Mouse (Mus musculus): ENCODE data around the gene Medag. TPM values are rescaled to one million over a fixed set of nuclear protein-coding genes. Genes with fewer than 3 reads are reported as not detected.

Medag gene
- polyA plus RNA-seq (2014; fragmentation: Nextera tagmentation; extraction: Ambion mirVana) = 0.16 and 0.28 TPM in 2 replicates

DNA sequence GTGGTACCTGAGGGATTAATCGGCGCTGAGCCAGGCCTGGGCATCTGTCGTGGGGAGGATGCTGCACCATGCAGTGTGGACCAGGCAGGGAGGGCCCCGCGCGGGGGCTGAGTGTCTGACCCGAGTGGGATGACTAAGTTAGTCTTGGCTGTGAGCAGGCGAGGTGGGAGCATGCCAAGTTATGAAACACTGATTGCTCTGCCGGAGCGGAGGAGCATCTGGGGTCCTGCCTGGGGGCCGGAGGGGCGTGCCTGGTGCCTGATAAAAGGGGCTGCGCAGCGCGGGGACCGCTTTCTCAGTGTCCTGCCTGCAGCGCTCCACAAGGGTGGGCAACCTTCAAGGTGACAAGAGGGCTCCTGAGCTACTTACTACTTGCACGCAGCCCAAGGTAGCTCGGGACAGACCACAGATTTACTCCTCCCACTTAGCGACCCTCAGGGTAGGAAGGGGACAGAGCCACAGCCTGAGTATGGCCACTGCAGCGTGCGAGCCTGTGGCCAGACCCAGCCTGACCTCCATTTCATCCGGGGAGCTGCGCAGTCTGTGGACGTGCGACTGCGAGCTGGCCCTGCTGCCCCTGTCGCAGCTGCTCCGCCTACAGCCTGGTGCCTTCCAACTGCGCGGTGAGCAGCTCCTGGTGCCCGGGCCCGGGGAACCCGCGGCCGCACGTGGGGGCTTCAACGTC, at the start of gene Medag:
Medag (plus strand) TSS at position 241 of the 685 bp plus-strand sequence.
- H3K36me3 ChIP-seq (ENCODE audit: control insufficient read depth, insufficient read depth, low read length) = no peaks in the 10 kb centered on the region
- 4% methylated on average over 38 of the region's 38 CpGs for WGBS
- no peak within 1 kb of the TSS for H3K27ac ChIP-seq (ENCODE audit: low read depth, low read length)
- ATAC-seq (ENCODE audit: insufficient read depth, low FRiP score, low TSS enrichment) (peak; percentile 69), DNase-seq (ENCODE audit: low spot score) (peak; percentile 53)
- H3K9me3 ChIP-seq (ENCODE audit: control insufficient read depth, low read length) = no peaks in the 10 kb centered on the region
- peaks cover 9% of the 10 kb centered on the region; the same call in 1 of the 2 replicates for H3K4me1 ChIP-seq (ENCODE audit: control insufficient read depth, insufficient read depth, low read length)
- peak within 1 kb of the TSS; percentile 61 for H3K4me2 ChIP-seq (ENCODE audit: low read depth)
- peak within 1 kb of the TSS; percentile 26 for H3K4me3 ChIP-seq (ENCODE audit: low read depth, low read length)
- H3K27me3 ChIP-seq (ENCODE audit: control insufficient read depth, insufficient read depth, low read length) = peaks cover 3% of the 10 kb centered on the region; the same call in 1 of the 2 replicates
- peak within 1 kb of the TSS; percentile 39 for H3K9ac ChIP-seq (ENCODE audit: low read length)

- Histone ChIP-seq H3K4me2 (ENCODE audit: low read depth) (no peak overlapping the region), H3K4me3 (ENCODE audit: low read depth, low read length) (no peak overlapping the region), H3K36me3 (ENCODE audit: control insufficient read depth, insufficient read depth, low read length) (no peaks in the 10 kb centered on the region), H3K4me1 (ENCODE audit: control insufficient read depth, insufficient read depth, low read length) (no peaks in the 10 kb centered on the region), H3K9me3 (ENCODE audit: control insufficient read depth, low read length) (no peaks in the 10 kb centered on the region), H3K9ac (ENCODE audit: low read length) (no peak overlapping the region), H3K27ac (ENCODE audit: low read depth, low read length) (no peak overlapping the region), H3K27me3 (ENCODE audit: control insufficient read depth, insufficient read depth, low read length) (no peaks in the 10 kb centered on the region)
- ATAC-seq (ENCODE audit: insufficient read depth, low FRiP score, low TSS enrichment) = no peak
- no peak for DNase-seq (ENCODE audit: low spot score)
- WGBS = 88% methylated on average over 3 of the region's 3 CpGs
These were observed 48.9 kb upstream of the Medag start for GRCm38 (mm10) chr5:149362626-149363025.

- Histone ChIP-seq H3K36me3 (ENCODE audit: control insufficient read depth, insufficient read depth, low read length) (no peaks in the 10 kb centered on the region), H3K9me3 (ENCODE audit: control insufficient read depth, low read length) (no peaks in the 10 kb centered on the region), H3K4me1 (ENCODE audit: control insufficient read depth, insufficient read depth, low read length) (0 out of 2 replicates have a peak, but pooled peaks cover under 1% of the 10 kb centered on the region), H3K27ac (ENCODE audit: low read depth, low read length) (no peak overlapping the region), H3K9ac (ENCODE audit: low read length) (no peak overlapping the region), H3K4me2 (ENCODE audit: low read depth) (no peak overlapping the region), H3K27me3 (ENCODE audit: control insufficient read depth, insufficient read depth, low read length) (no peaks in the 10 kb centered on the region), H3K4me3 (ENCODE audit: low read depth, low read length) (no peak overlapping the region)
- ATAC-seq (ENCODE audit: insufficient read depth, low FRiP score, low TSS enrichment) (no peak), DNase-seq (ENCODE audit: low spot score) (no peak)
- WGBS = 67% methylated on average over 16 of the region's 16 CpGs
These were observed 47.4 kb upstream of the Medag start for GRCm38 (mm10) chr5:149363903-149364755.

GRCm38 (mm10) chr5:149367011-149367410, 44.5 kb upstream of the Medag start:
- H3K9me3 ChIP-seq (ENCODE audit: control insufficient read depth, low read length) = no peaks in the 10 kb centered on the region
- no peaks in the 10 kb centered on the region for H3K27me3 ChIP-seq (ENCODE audit: control insufficient read depth, insufficient read depth, low read length)
- 84% methylated on average over 2 of the region's 2 CpGs for WGBS
- no peak overlapping the region for H3K4me2 ChIP-seq (ENCODE audit: low read depth)
- no peak overlapping the region for H3K27ac ChIP-seq (ENCODE audit: low read depth, low read length)
- no peak for DNase-seq (ENCODE audit: low spot score)
- no peak overlapping the region for H3K4me3 ChIP-seq (ENCODE audit: low read depth, low read length)
- no peak overlapping the region for H3K9ac ChIP-seq (ENCODE audit: low read length)
- H3K4me1 ChIP-seq (ENCODE audit: control insufficient read depth, insufficient read depth, low read length) = 0 out of 2 replicates have a peak, but pooled peaks cover 4% of the 10 kb centered on the region
- no peak for ATAC-seq (ENCODE audit: insufficient read depth, low FRiP score, low TSS enrichment)
- no peaks in the 10 kb centered on the region for H3K36me3 ChIP-seq (ENCODE audit: control insufficient read depth, insufficient read depth, low read length)

- WGBS = 70% methylated on average over 7 of the region's 7 CpGs
- no peaks in the 10 kb centered on the region for H3K9me3 ChIP-seq (ENCODE audit: control insufficient read depth, low read length)
- no peaks in the 10 kb centered on the region for H3K27me3 ChIP-seq (ENCODE audit: control insufficient read depth, insufficient read depth, low read length)
- no peak overlapping the region for H3K9ac ChIP-seq (ENCODE audit: low read length)
- no peak overlapping the region for H3K4me3 ChIP-seq (ENCODE audit: low read depth, low read length)
- H3K36me3 ChIP-seq (ENCODE audit: control insufficient read depth, insufficient read depth, low read length) = no peaks in the 10 kb centered on the region
- no peak overlapping the region for H3K27ac ChIP-seq (ENCODE audit: low read depth, low read length)
- 0 out of 2 replicates have a peak, but pooled peaks cover 4% of the 10 kb centered on the region for H3K4me1 ChIP-seq (ENCODE audit: control insufficient read depth, insufficient read depth, low read length)
- H3K4me2 ChIP-seq (ENCODE audit: low read depth) = no peak overlapping the region
- ATAC-seq (ENCODE audit: insufficient read depth, low FRiP score, low TSS enrichment) (no peak), DNase-seq (ENCODE audit: low spot score) (no peak)
These were observed 43.7 kb upstream of the Medag start for GRCm38 (mm10) chr5:149367544-149368466.

DNA sequence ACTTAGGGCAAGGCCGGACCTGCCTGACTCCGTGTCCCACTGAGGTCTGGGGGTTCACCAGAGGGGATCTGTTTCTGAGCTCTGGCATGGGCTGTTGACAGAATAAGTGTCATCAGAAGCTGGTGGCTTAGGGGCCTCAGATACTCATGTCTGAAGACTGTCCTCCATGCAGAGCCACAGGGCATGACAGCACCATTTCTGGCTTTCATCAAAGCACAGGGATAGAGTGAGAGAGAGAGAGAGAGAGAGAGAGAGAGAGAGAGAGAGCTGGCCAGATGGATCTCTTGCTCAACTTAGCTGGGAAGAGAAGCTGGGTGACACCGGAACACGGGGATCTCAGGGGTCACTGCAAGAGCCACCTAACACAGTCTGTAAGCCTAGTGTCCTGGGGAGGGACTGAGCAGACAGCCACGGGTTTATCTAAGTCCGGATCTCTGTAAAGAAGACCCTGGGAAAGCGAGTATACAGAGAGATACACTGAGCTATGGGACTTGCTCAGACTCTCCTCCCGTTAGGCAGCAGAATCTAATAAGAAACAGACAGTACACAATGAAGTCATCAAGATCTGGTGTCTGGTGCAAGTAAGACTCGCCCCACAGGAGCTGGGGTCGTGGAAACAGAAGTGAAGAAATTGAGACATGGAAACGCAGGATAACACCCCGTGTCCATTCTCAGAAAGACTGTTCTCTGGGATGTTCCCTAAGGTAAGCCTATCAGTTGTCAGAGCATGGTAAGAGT, 42.8 kb upstream of the Medag start:
- no peak overlapping the region for H3K4me3 ChIP-seq (ENCODE audit: low read depth, low read length)
- H3K9ac ChIP-seq (ENCODE audit: low read length) = no peak overlapping the region
- no peaks in the 10 kb centered on the region for H3K36me3 ChIP-seq (ENCODE audit: control insufficient read depth, insufficient read depth, low read length)
- ATAC-seq (ENCODE audit: insufficient read depth, low FRiP score, low TSS enrichment) (no peak), DNase-seq (ENCODE audit: low spot score) (no peak)
- no peak overlapping the region for H3K4me2 ChIP-seq (ENCODE audit: low read depth)
- H3K27ac ChIP-seq (ENCODE audit: low read depth, low read length) = no peak overlapping the region
- 72% methylated on average over 12 of the region's 12 CpGs for WGBS
- no peaks in the 10 kb centered on the region for H3K27me3 ChIP-seq (ENCODE audit: control insufficient read depth, insufficient read depth, low read length)
- H3K4me1 ChIP-seq (ENCODE audit: control insufficient read depth, insufficient read depth, low read length) = peaks cover 7% of the 10 kb centered on the region; the same call in 1 of the 2 replicates
- no peaks in the 10 kb centered on the region for H3K9me3 ChIP-seq (ENCODE audit: control insufficient read depth, low read length)

DNA sequence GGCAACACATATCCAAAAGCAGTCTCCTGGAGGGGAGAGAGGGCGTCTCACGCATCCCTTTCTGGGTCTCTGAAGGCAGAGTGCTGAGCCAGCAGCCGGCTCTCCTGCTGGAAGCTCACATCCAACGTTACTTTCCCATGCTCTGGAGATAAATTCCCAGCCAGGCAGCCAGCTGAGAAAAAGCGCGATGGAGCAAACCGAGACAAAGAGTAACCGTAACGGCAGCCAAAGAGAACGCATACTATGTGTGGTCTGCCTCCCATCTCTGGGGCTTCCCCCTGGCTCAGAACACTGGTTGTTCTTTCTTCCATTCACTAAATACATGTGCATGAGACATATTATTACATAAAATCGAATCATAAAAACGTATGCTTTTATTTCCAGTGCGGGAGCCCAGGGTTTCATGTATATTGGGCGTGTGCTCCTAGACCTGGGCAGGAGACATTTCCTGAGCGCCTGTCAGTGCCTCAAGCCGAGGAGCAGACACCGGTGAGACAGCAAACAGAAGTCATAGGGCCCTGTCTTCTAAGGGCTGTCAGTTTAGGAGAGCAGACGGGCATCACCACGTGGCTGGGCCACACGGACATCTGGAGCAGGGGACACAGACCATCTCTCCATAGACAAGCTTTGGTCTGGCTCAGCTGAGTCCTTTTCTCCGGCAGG, 42.0 kb upstream of the Medag start:
- Histone ChIP-seq H3K9ac (ENCODE audit: low read length) (no peak overlapping the region), H3K4me2 (ENCODE audit: low read depth) (no peak overlapping the region), H3K4me3 (ENCODE audit: low read depth, low read length) (no peak overlapping the region), H3K9me3 (ENCODE audit: control insufficient read depth, low read length) (no peaks in the 10 kb centered on the region), H3K4me1 (ENCODE audit: control insufficient read depth, insufficient read depth, low read length) (peaks cover 7% of the 10 kb centered on the region; the same call in 1 of the 2 replicates), H3K27ac (ENCODE audit: low read depth, low read length) (no peak overlapping the region), H3K36me3 (ENCODE audit: control insufficient read depth, insufficient read depth, low read length) (no peaks in the 10 kb centered on the region), H3K27me3 (ENCODE audit: control insufficient read depth, insufficient read depth, low read length) (no peaks in the 10 kb centered on the region)
- no peak for ATAC-seq (ENCODE audit: insufficient read depth, low FRiP score, low TSS enrichment)
- WGBS = 80% methylated on average over 21 of the region's 21 CpGs
- no peak for DNase-seq (ENCODE audit: low spot score)

Data from neural tube, embryonic 11.5 days (tissue).